In genomic region chr11:118348877-118349276, GRCm38 (mm10) we compare ENCODE assay signal across 9 mouse cellular contexts. TPM values are rescaled to one million over a fixed set of nuclear protein-coding genes. Genes with fewer than 3 reads are reported as not detected.
DNase-seq lines count a peak whose midpoint lies in the region; ATAC-seq and TF ChIP-seq lines count a peak whose summit lies in the region.
"Had no signal": no experiment of that assay in that cellular context is flagged by ENCODE, and none has a peak within 500 bp of the region (broad histone marks: within the 10 kb centered on the region; RNA-seq: fewer than 3 reads in every experiment).

No protein-coding gene starts in this region.

- H3K9ac ChIP-seq in liver, embryonic 13.5 days = no peak overlapping the region
- H3K9ac ChIP-seq in midbrain, embryonic 11.5 days (ENCODE audit: low read length) = no peak overlapping the region
- H3K9ac ChIP-seq: hindbrain, embryonic 15.5 days had no signal

- no peaks in the 10 kb centered on the region for H3K36me3 ChIP-seq in liver, embryonic 13.5 days
- no peaks in the 10 kb centered on the region; the same call in 1 of the 2 replicates for H3K36me3 ChIP-seq in midbrain, embryonic 11.5 days (ENCODE audit: control insufficient read depth, insufficient read depth, low read length)
- H3K36me3 ChIP-seq: hindbrain, embryonic 15.5 days had no signal

- 14% methylated on average over 5 of the region's 5 CpGs for WGBS in liver, embryonic 13.5 days (ENCODE audit: insufficient replicate concordance)
- WGBS in midbrain, embryonic 11.5 days = 74% methylated on average over 5 of the region's 5 CpGs

- no peak overlapping the region for H3K4me2 ChIP-seq in liver, embryonic 13.5 days
- H3K4me2 ChIP-seq in midbrain, embryonic 11.5 days = no peak overlapping the region
- H3K4me2 ChIP-seq: hindbrain, embryonic 15.5 days had no signal

- peaks cover 17% of the 10 kb centered on the region for H3K27me3 ChIP-seq in liver, embryonic 13.5 days
- no peaks in the 10 kb centered on the region for H3K27me3 ChIP-seq in midbrain, embryonic 11.5 days (ENCODE audit: control insufficient read depth, insufficient read depth, low read length)
- H3K27me3 ChIP-seq: hindbrain, embryonic 15.5 days had no signal

- TF ChIP-seq CTCF in bone marrow macrophage, adult 2 months (IDR thresholded peaks at IDR 0.05; ENCODE audit: low read depth, low read length) = no peak

- DNase-seq in adrenal gland, postnatal 10 days = peak; percentile 51
- no peak for DNase-seq in adrenal gland, postnatal 4 days (ENCODE audit: low spot score in 2 of 2)
- peak; percentile 75 for DNase-seq in heart, postnatal 4 days
- DNase-seq in liver, embryonic 13.5 days = no peak
- DNase-seq in spleen, postnatal 10 days (ENCODE audit: low spot score in 2 of 2) = peak; percentile 34 to 77
- DNase-seq in left cerebral cortex, adult 8-10 months (ENCODE audit: low spot score in 2 of 2) = no peak
- no peak for DNase-seq in midbrain, embryonic 11.5 days (ENCODE audit: low spot score, missing footprints)

- H3K4me3 ChIP-seq in bone marrow macrophage, adult 2 months (ENCODE audit: insufficient read depth, low read length) = peak overlapping the region; percentile 24
- no peak overlapping the region for H3K4me3 ChIP-seq in liver, embryonic 13.5 days (replicated peaks)
- no peak overlapping the region for H3K4me3 ChIP-seq in midbrain, embryonic 11.5 days (ENCODE audit: low read depth, low read length)
- H3K4me3 ChIP-seq: hindbrain, embryonic 15.5 days had no signal

- no peak for TF ChIP-seq POLR2A in bone marrow macrophage, adult 2 months (IDR thresholded peaks at IDR 0.05; ENCODE audit: borderline replicate concordance, low read depth, low read length)

- H3K4me1 ChIP-seq in bone marrow macrophage, adult 2 months (ENCODE audit: control insufficient read depth, insufficient read depth, low read length) = peaks cover 74% of the 10 kb centered on the region
- H3K4me1 ChIP-seq in liver, embryonic 13.5 days (replicated peaks) = peaks cover 23% of the 10 kb centered on the region
- peaks cover 8% of the 10 kb centered on the region for H3K4me1 ChIP-seq in midbrain, embryonic 11.5 days (ENCODE audit: control insufficient read depth, insufficient read depth, low read length)

- H3K9me3 ChIP-seq in liver, embryonic 13.5 days (replicated peaks) = no peaks in the 10 kb centered on the region
- H3K9me3 ChIP-seq in midbrain, embryonic 11.5 days (ENCODE audit: control insufficient read depth, low read length) = no peaks in the 10 kb centered on the region
- H3K9me3 ChIP-seq: hindbrain, embryonic 15.5 days had no signal

- peak overlapping the region; percentile 75 for H3K27ac ChIP-seq in bone marrow macrophage, adult 2 months (ENCODE audit: insufficient read depth, low read depth, low read length)
- no peak overlapping the region for H3K27ac ChIP-seq in liver, embryonic 13.5 days
- no peak overlapping the region for H3K27ac ChIP-seq in midbrain, embryonic 11.5 days (ENCODE audit: low read depth, low read length)
- H3K27ac ChIP-seq: hindbrain, embryonic 15.5 days had no signal

- ATAC-seq in liver, embryonic 13.5 days (ENCODE audit: low read depth) = peak; percentile 36; the same call in 1 of the 2 replicates
- no peak for ATAC-seq in midbrain, embryonic 11.5 days (ENCODE audit: low FRiP score)

RNA-seq across cellular contexts. Expression of gene Cep295nl, which starts 6.6 kb away (rescaled TPM):
- 1 to 10 TPM in 1 of 2 experiments, under 1 TPM in 1; 0.60 to 1.2 TPM for total RNA-seq in adrenal gland, postnatal 10 days (2021)
- total RNA-seq in adrenal gland, postnatal 4 days (2021) = 1 to 10 TPM; 1.4 to 2.1 TPM
- polyA plus RNA-seq in bone marrow macrophage, adult 2 months (2012; ENCODE audit: insufficient read depth, insufficient read length, missing spikeins) = 1.5 and 2.3 TPM in 2 replicates
- 1 to 10 TPM; 1.9 to 2.5 TPM for total RNA-seq in heart, postnatal 4 days (2021)
- not detected in 2 replicates for polyA plus RNA-seq in liver, embryonic 13.5 days (2015; fragmentation: Nextera tagmentation; extraction: Ambion mirVana)
- 1 to 10 TPM in 3 of 4 experiments, under 1 TPM in 1; 0.98 to 3.2 (median 1.5) TPM for total RNA-seq in left cerebral cortex, adult 8-10 months (2022)
- 0.23 and 0.40 TPM in 2 replicates for polyA plus RNA-seq in midbrain, embryonic 11.5 days (2014; fragmentation: Nextera tagmentation; extraction: Ambion mirVana)

RNA-seq across cellular contexts. Expression of gene Timp2, which starts 6.7 kb away (rescaled TPM):
- total RNA-seq in adrenal gland, postnatal 10 days (2021) = 100 to 1,000 TPM; 101 to 111 TPM
- 100 to 1,000 TPM; 107 to 108 TPM for total RNA-seq in adrenal gland, postnatal 4 days (2021)
- 244 and 247 TPM in 2 replicates for polyA plus RNA-seq in bone marrow macrophage, adult 2 months (2012; ENCODE audit: insufficient read depth, insufficient read length, missing spikeins)
- 100 to 1,000 TPM; 206 to 223 TPM for total RNA-seq in heart, postnatal 4 days (2021)
- 5.5 and 5.7 TPM in 2 replicates for polyA plus RNA-seq in liver, embryonic 13.5 days (2015; fragmentation: Nextera tagmentation; extraction: Ambion mirVana)
- total RNA-seq in left cerebral cortex, adult 8-10 months (2022) = 100 to 1,000 TPM; 239 to 259 (median 249) TPM
- 40.1 and 42.8 TPM in 2 replicates for polyA plus RNA-seq in midbrain, embryonic 11.5 days (2014; fragmentation: Nextera tagmentation; extraction: Ambion mirVana)

RNA-seq across cellular contexts. Expression of gene Lgals3bp, which starts 53.0 kb away (rescaled TPM):
- total RNA-seq in adrenal gland, postnatal 10 days (2021) = 10 to 100 TPM; 55.4 to 58.3 TPM
- total RNA-seq in adrenal gland, postnatal 4 days (2021) = 10 to 100 TPM; 60.6 to 61.6 TPM
- polyA plus RNA-seq in bone marrow macrophage, adult 2 months (2012; ENCODE audit: insufficient read depth, insufficient read length, missing spikeins) = 786 and 891 TPM in 2 replicates
- 10 to 100 TPM; 20.2 to 24.4 TPM for total RNA-seq in heart, postnatal 4 days (2021)
- 25.4 and 32.3 TPM in 2 replicates for polyA plus RNA-seq in liver, embryonic 13.5 days (2015; fragmentation: Nextera tagmentation; extraction: Ambion mirVana)
- total RNA-seq in left cerebral cortex, adult 8-10 months (2022) = 10 to 100 TPM; 20.8 to 62.8 (median 36.9) TPM
- 1.7 and 1.8 TPM in 2 replicates for polyA plus RNA-seq in midbrain, embryonic 11.5 days (2014; fragmentation: Nextera tagmentation; extraction: Ambion mirVana)

RNA-seq across cellular contexts. Expression of gene Usp36, which starts 58.8 kb away (rescaled TPM):
- total RNA-seq in adrenal gland, postnatal 10 days (2021) = 10 to 100 TPM; 18.1 to 20.3 TPM
- total RNA-seq in adrenal gland, postnatal 4 days (2021) = 10 to 100 TPM; 22.7 to 23.5 TPM
- 8.8 and 9.2 TPM in 2 replicates for polyA plus RNA-seq in bone marrow macrophage, adult 2 months (2012; ENCODE audit: insufficient read depth, insufficient read length, missing spikeins)
- total RNA-seq in heart, postnatal 4 days (2021) = 10 to 100 TPM; 15.5 to 18.7 TPM
- 6.9 and 7.9 TPM in 2 replicates for polyA plus RNA-seq in liver, embryonic 13.5 days (2015; fragmentation: Nextera tagmentation; extraction: Ambion mirVana)
- total RNA-seq in left cerebral cortex, adult 8-10 months (2022) = 10 to 100 TPM; 29.6 to 33.3 (median 30.1) TPM
- 8.7 and 9.0 TPM in 2 replicates for polyA plus RNA-seq in midbrain, embryonic 11.5 days (2014; fragmentation: Nextera tagmentation; extraction: Ambion mirVana)

Comparison
In these comparisons a context has a peak if more than half of its experiments do, and no peak if none do; other contexts are left out.
1. DNase-seq: peak in adrenal gland, postnatal 10 days (single experiment), heart, postnatal 4 days (single experiment) and spleen, postnatal 10 days (2 of 2); none in adrenal gland, postnatal 4 days (0 of 2), liver, embryonic 13.5 days (single experiment), left cerebral cortex, adult 8-10 months (0 of 2) and midbrain, embryonic 11.5 days (single experiment).